Mouse (Mus musculus) neural tube, embryonic 14.5 days (tissue): ENCODE measurements around the gene Sult3a1. TPM values are rescaled to one million over a fixed set of nuclear protein-coding genes. Genes with fewer than 3 reads are reported as not detected.
"Not testable (repeated sequence)": the region's sequence is repeated elsewhere in the genome, so short reads cannot be mapped to it uniquely, and the experiment has no call there.

Source experiments
- ATAC-seq: fragments of 200-750 bp; cut with Nextera tagmentation; 2 replicates; pipeline ENCODE4 v1.8.0; 2017; ENCODE audit warnings: low read depth, mild to moderate bottlenecking, moderate TSS enrichment, moderate library complexity
- H3K27ac ChIP-seq: fragments of 300-500 bp; sonication (generic); 2 replicates; pipeline ENCODE4 v1.5.1; 2014; ENCODE audit warnings: low read depth, mild to moderate bottlenecking, control low read depth, low read length, moderate library complexity, mixed read lengths
- H3K27me3 ChIP-seq: fragments of 300-500 bp; sonication (generic); 2 replicates; pipeline ENCODE4 v1.6.1; 2014; ENCODE audit warnings: low read length; ENCODE audit not compliant: control insufficient read depth, insufficient read depth
- H3K36me3 ChIP-seq: fragments of 300-500 bp; sonication (generic); 2 replicates; pipeline ENCODE4 v1.6.1; 2014; ENCODE audit warnings: low read length, mixed read lengths; ENCODE audit not compliant: control insufficient read depth, insufficient read depth
- H3K4me1 ChIP-seq: fragments of 300-500 bp; sonication (generic); 2 replicates; pipeline ENCODE4 v1.6.1; 2014; ENCODE audit warnings: low read length; ENCODE audit not compliant: control insufficient read depth, insufficient read depth
- H3K4me2 ChIP-seq: fragments of 300-500 bp; sonication (generic); 2 replicates; pipeline ENCODE4 v1.6.1; 2014; ENCODE audit warnings: mild to moderate bottlenecking, low read depth, low read length, control low read depth
- H3K4me3 ChIP-seq: fragments of 300-500 bp; sonication (generic); 2 replicates; pipeline ENCODE4 v1.5.1; 2014; ENCODE audit warnings: low read depth, low read length, control low read depth, mixed read lengths
- H3K9ac ChIP-seq: fragments of 300-500 bp; sonication (generic); replicated peaks from 2 replicates; pipeline ENCODE4 v1.6.1; 2014; ENCODE audit warnings: low read depth, mild to moderate bottlenecking, control low read depth, low read length, mixed read lengths
- H3K9me3 ChIP-seq: fragments of 300-500 bp; sonication (generic); 2 replicates; pipeline ENCODE4 v1.6.1; 2016; ENCODE audit warnings: low read length; ENCODE audit not compliant: control insufficient read depth
- WGBS: fragments of 180-500 bp; shearing (Covaris S2); extraction: QIAGEN DNeasy Blood & Tissue Kit; methylation state at CpG from one replicate; pipeline ENCODE4 v1.1.7; 2014; 5-methylcytosine and 5-hydroxymethylcytosine counted together
- polyA plus RNA-seq: library from polyadenylated mRNA; unstranded; fragments of >200 nt; fragmentation: Nextera tagmentation; extraction: Ambion mirVana; gene quantifications from 2 replicates; pipeline ENCODE4 v1.2.1, GENCODE M21; 2014

Gene Sult3a1
- polyA plus RNA-seq = not detected in 2 replicates

DNA sequence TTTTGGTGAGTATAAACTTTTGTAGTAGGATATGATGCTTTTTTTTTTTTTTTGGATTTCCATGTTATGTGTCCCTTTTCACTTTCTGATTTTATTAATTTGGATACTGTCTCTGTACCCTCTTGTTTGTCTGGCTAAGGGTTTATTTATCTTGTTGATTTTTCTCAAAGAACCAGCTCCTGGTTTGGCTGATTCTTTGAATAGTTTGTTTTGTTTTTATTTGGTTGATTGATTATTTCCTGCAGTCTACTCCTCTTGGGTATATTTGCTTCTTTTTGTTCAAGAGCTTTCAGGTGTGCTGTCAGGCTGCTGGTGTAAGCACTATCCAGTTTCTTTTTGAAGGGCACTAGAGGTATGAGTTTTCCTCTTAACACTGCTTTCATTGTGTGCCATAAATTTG is at the start of gene Sult3a1:
Gene Sult3a1 (plus strand): TSS at position 301 of the 400 bp plus-strand sequence.
- no peak within 1 kb of the TSS for H3K4me2 ChIP-seq
- H3K9ac ChIP-seq = no peak within 1 kb of the TSS
- H3K36me3 ChIP-seq = no peaks in the 10 kb centered on the region
- no peaks in the 10 kb centered on the region for H3K27me3 ChIP-seq
- H3K4me3 ChIP-seq = no peak within 1 kb of the TSS
- H3K9me3 ChIP-seq = no peaks in the 10 kb centered on the region
- no peaks in the 10 kb centered on the region for H3K4me1 ChIP-seq
- no peak for ATAC-seq
- H3K27ac ChIP-seq = no peak within 1 kb of the TSS

DNA sequence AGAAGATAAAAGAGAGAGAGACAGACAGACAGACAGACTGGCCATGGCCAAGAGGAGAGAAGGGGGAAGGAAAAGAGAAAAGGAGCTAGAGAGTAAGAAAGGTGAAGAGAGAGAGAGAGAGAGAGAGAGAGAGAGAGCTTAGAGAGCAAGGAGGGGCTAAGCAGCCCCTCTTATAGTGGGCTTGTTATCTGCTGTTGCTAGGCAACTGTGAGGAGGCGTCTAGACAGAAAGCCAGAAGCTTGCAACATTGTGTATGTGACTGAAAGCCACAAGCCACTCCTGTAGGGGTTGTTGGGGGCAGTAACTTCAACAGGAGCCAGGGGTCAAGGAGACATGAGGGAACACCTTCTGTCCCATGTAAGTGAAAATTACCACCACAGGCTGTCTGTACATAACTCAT is 45.7 kb upstream of the Sult3a1 start:
- Histone ChIP-seq H3K36me3 (no peaks in the 10 kb centered on the region), H3K4me1 (no peaks in the 10 kb centered on the region), H3K4me3 (no peak overlapping the region), H3K4me2 (no peak overlapping the region), H3K9me3 (no peaks in the 10 kb centered on the region), H3K27me3 (no peaks in the 10 kb centered on the region), H3K9ac (no peak overlapping the region), H3K27ac (no peak overlapping the region)
- 20% methylated on average over 1 of the region's 1 CpGs for WGBS
- no peak; the same call in 1 of the 2 replicates for ATAC-seq

DNA sequence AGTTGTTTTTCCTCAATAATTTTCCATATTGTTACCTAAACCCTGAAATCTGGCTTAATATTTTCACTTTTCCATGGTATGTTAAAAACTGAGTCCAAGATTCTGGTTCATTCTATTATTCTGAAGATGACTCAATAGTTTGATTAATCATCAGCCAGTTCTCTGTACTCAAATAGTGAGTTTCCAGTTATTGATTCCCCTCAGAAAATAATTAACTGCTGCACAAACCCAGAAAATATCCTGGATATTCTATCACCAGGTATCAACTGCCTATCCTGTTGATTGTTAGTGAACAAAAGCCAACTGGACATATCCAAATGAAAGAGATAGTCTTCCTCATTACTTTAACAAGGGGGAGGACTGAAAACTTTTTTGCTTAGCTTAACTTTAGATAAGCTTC is 43.3 kb upstream of the Sult3a1 start:
- ATAC-seq = no peak
- no peak overlapping the region for H3K4me2 ChIP-seq
- H3K4me3 ChIP-seq = no peak overlapping the region

DNA sequence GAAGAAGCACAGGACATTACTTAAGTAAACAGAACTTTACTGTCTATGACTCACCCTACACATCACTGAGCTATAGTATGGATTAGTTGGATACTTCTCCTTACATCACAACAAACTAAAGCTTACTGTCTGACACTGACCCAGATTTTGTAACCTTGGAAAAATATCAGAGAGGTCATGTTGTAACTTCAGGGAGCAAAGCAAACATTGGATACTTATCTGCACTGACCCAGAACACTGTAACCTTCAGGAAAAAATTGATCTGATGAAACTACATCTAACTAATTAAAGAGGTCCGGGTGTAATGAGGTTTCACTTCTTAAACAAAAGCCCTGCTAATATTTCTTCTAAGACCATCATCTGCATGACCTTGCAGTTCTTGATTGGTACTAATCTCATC is 40.6 kb upstream of the Sult3a1 start:
- 88% methylated on average over 1 of the region's 1 CpGs for WGBS
- H3K27me3 ChIP-seq = no peaks in the 10 kb centered on the region
- no peaks in the 10 kb centered on the region for H3K36me3 ChIP-seq
- no peak overlapping the region for H3K9ac ChIP-seq
- no peaks in the 10 kb centered on the region for H3K4me1 ChIP-seq
- no peaks in the 10 kb centered on the region for H3K9me3 ChIP-seq
- no peak overlapping the region for H3K27ac ChIP-seq
- no peak overlapping the region for H3K4me2 ChIP-seq
- ATAC-seq = no peak
- no peak overlapping the region for H3K4me3 ChIP-seq

More for the DNA sequence above, 43.3 kb upstream of the Sult3a1 start:
- Histone ChIP-seq H3K27ac (no peak overlapping the region), H3K27me3 (no peaks in the 10 kb centered on the region), H3K4me1 (no peaks in the 10 kb centered on the region), H3K9me3 (no peaks in the 10 kb centered on the region), H3K36me3 (no peaks in the 10 kb centered on the region), H3K9ac (no peak overlapping the region)

DNA sequence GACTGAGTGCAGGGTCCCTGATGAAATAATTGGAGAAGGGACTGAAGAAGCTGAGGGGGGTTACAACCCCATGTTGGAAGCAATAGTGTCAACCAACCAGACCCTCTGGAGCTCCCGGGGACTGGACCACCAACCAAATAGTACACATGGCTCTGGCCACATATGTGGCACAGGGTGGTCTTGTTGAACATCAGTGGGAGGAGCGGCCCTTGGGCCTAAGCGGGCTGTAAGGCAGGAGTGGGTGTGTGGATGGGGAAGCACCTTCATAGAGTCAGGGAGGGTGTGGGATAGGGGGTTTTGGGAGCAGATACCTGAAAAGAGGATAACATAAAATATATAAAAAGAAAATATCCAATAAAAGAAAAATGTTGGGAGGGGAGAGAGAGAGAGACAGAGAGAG is 36.6 kb upstream of the Sult3a1 start:
- H3K4me1 ChIP-seq = no peaks in the 10 kb centered on the region
- no peak overlapping the region for H3K4me2 ChIP-seq
- 97% methylated on average over 3 of the region's 3 CpGs for WGBS
- no peak overlapping the region for H3K9ac ChIP-seq
- ATAC-seq = no peak
- H3K4me3 ChIP-seq = no peak overlapping the region
- no peaks in the 10 kb centered on the region for H3K27me3 ChIP-seq
- no peaks in the 10 kb centered on the region for H3K9me3 ChIP-seq
- H3K27ac ChIP-seq = no peak overlapping the region
- H3K36me3 ChIP-seq = no peaks in the 10 kb centered on the region

DNA sequence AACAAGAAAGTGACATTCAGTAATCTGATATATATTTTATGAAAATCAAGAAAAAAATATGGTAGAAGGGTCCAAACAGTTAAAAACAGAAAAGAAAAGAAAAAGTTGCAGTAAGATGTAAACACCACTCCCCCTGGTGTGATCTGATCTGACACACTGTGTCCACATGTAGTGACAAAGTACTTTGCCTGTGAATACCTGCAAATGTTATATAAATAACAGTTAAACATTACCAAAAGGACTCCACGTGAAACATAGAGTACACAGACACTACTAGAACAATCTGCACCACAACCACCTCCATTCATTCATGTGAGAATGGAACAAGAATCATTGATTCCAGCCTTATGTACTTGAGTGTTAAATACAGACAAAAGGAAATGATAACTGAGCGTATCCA is 8.5 kb downstream of the Sult3a1 start:
- Histone ChIP-seq H3K27ac (no peak overlapping the region), H3K9ac (no peak overlapping the region), H3K4me2 (no peak overlapping the region), H3K36me3 (no peaks in the 10 kb centered on the region), H3K4me1 (no peaks in the 10 kb centered on the region), H3K4me3 (no peak overlapping the region), H3K27me3 (no peaks in the 10 kb centered on the region), H3K9me3 (no peaks in the 10 kb centered on the region)
- WGBS = 84% methylated on average over 2 of the region's 2 CpGs
- ATAC-seq = no peak

DNA sequence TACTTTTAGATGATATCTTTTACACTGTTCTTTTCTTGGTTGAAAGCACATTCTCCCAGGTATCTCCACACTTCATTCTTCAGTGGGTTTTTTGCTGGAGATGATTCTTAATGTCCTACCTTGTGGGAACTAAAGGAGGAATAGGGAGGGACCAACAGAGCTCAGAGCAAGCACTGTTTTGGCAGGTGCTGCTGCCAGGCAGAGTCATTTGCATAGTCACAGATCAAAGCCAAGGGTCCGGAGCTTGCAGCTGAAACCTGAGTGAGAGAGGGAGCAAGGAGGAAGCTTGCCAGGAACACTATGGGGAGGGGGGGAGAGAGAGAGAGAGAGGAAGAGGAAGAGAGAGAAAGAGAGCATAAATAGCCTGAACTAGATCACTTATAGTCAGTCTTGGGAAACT is 12.9 kb downstream of the Sult3a1 start:
- no peaks in the 10 kb centered on the region for H3K27me3 ChIP-seq
- no peak for ATAC-seq
- no peaks in the 10 kb centered on the region for H3K36me3 ChIP-seq
- no peak overlapping the region for H3K4me2 ChIP-seq
- no peak overlapping the region for H3K4me3 ChIP-seq
- 19% methylated on average over 1 of the region's 1 CpGs for WGBS
- H3K4me1 ChIP-seq = no peaks in the 10 kb centered on the region
- no peak overlapping the region for H3K9ac ChIP-seq
- H3K9me3 ChIP-seq = no peaks in the 10 kb centered on the region
- no peak overlapping the region for H3K27ac ChIP-seq

DNA sequence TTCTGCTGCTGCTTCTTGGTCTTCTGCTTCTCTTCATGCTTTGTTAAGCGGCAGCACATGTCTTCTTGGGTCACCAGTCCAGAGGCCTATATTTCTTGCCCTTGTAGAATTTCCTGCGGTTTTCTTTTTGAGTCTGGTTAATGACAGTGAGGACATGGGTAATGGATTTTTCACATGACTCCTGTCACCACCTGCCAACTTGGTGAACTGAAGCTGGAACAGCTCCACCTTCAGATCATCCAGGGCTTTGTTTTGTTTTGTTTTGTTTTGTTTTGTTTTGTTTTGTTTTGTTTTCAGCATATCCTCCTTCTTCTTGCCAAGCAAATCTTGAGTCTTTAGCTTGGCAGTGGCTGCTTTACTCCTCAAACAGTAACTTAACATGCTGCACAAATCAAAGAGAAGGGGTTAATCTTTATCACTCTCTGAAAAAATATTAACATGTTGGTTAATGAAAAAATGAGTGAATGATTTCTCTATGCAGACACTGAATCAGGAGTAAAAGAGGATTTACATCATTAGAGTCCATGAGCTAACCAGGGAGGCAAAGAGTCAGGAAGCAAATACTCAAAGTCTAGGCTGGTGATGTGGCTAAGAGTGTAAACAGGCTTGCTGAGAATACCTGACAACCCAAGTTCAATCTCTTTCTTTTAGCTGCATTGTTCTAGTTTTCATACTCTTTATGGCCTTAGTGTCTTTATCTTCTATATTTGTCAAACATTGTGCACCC is 15.3 kb downstream of the Sult3a1 start:
- no peak overlapping the region for H3K9ac ChIP-seq

DNA sequence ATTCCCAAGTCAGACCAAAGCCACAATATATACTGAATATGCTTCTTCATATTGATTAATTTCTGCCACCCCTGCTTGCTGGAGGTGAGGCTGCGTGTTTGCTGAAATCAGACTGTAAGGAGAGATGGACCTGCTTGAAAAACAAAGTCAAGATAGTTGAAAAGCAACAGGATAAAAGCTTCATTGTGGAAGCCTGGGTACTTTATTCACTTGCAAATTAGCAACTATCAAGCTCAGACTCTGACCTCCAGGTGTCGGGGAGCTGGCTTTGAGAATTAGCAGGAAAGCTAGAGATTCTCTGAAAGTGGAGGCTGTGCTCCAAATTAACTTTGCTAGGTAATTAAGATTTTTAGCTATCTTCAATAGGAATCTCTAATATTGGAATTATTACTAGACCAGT is 24.9 kb downstream of the Sult3a1 start:
- not testable (repeated sequence) for H3K9ac ChIP-seq, H3K4me3 ChIP-seq, H3K27ac ChIP-seq, H3K4me1 ChIP-seq, ATAC-seq, H3K27me3 ChIP-seq, H3K9me3 ChIP-seq, H3K4me2 ChIP-seq, H3K36me3 ChIP-seq
- 73% methylated on average over 2 of the region's 2 CpGs for WGBS

More for the DNA sequence above, 15.3 kb downstream of the Sult3a1 start:
- Histone ChIP-seq H3K36me3 (no peaks in the 10 kb centered on the region), H3K27ac (no peak overlapping the region), H3K27me3 (no peaks in the 10 kb centered on the region), H3K4me3 (no peak overlapping the region), H3K4me2 (no peak overlapping the region), H3K9me3 (no peaks in the 10 kb centered on the region), H3K4me1 (no peaks in the 10 kb centered on the region)
- WGBS = 89% methylated on average over 2 of the region's 2 CpGs
- no peak for ATAC-seq
